Mouse (Mus musculus): ENCODE results near the gene Ppp1r3f.

DNA sequence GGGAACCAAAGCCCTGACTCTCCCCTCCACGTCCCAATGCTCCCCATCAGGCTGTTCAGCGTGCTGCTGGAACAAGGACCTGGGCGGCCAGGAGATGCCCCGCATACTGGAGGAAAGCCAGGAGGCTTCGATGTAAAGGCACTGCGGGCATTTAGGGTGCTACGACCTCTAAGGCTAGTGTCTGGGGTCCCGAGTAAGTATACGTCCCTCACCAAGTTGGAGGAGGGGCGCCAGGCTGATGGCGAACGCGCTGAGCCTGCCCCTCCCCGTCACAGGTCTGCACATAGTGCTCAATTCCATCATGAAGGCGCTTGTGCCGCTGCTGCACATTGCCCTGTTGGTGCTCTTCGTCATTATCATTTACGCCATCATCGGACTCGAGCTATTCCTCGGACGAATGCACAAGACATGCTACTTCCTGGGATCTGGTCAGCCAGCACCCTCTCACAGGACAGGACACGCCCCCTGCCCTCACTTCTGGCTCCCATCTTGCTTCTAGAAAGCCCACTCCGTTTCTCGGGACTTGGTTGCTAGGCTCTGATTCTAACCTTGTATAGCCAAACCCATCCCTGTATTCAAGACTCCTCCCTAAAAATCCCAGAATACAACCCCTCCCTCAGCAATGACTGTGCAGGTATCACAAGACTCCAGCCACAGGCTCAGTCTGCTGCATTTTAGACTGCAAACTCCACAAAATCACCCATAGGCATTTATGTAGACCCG, 36.6 kb upstream of the Ppp1r3f start:
- no peak for TF ChIP-seq CTCF (IDR thresholded peaks at IDR 0.05; ENCODE audit: control insufficient read depth, insufficient read depth, insufficient read length)
- no peak for TF ChIP-seq MYOG (IDR thresholded peaks at IDR 0.05; ENCODE audit: control insufficient read depth, extremely low read depth, insufficient read length)
- no peak for TF ChIP-seq USF1 (IDR thresholded peaks at IDR 0.05; ENCODE audit: low read depth)
- no peak for TF ChIP-seq MYOD1 (IDR thresholded peaks at IDR 0.05; ENCODE audit: control insufficient read depth, insufficient read length, low read depth)

Measured in C2C12 (cell line).